Mouse (Mus musculus): Measurements from ENCODE around the gene Col4a5.

GRCm38 (mm10) chrX:141494545-141494944, 19.4 kb downstream of the Col4a5 start:
- TF ChIP-seq HCFC1 (IDR thresholded peaks at IDR 0.05; ENCODE audit: borderline replicate concordance, insufficient read depth, low read length) = no peak
- TF ChIP-seq ZNF384 (IDR thresholded peaks at IDR 0.05; ENCODE audit: low read depth, low read length) = no peak
- TF ChIP-seq ZC3H11A (IDR thresholded peaks at IDR 0.05; ENCODE audit: borderline replicate concordance, low read depth, low read length) = no peak
- TF ChIP-seq CHD2 (IDR thresholded peaks at IDR 0.05; ENCODE audit: low read depth, low read length) = no peak
- TF ChIP-seq MAFK (IDR thresholded peaks at IDR 0.05; ENCODE audit: insufficient read depth, low read depth, low read length) = no peak
